Mouse (Mus musculus): ENCODE measurements at regions not wholly inside any gene's neighbourhood (a gene's known extent, or its start where the extent isn't known, plus 50 kb on each side); places are given as distances from the start of the nearest gene placed in this dataset.

DNA sequence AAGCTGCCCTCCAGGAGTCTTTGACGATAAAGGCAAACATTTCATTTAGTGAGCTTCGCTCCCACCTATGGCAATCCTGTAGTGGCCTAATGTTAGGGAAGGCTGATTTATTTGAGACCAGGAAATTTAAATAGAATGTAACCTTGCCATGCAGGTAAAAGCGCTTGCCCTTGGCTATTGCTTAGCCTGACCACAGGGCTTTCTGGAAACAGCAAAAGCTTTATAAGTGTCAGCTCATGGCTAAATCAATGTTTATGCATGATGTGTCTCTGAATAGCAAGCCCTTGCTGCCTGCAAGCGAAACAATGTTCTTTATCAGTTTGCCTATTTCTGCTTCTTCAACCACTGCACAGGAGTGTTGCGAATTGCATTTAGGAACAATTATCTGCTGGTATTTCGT, 419.7 kb upstream of the Tenm3 start:
- Histone ChIP-seq H3K4me3 (no peak overlapping the region), H3K27ac (no peak overlapping the region)
- TF ChIP-seq CTCF (conservative IDR thresholded peaks at IDR 0.05) = no peak
- DNase-seq (ENCODE audit: low spot score in 2 of 2) = no peak

- no peak for DNase-seq (ENCODE audit: low spot score in 2 of 2)
- TF ChIP-seq CTCF (conservative IDR thresholded peaks at IDR 0.05) = no peak
- H3K4me3 ChIP-seq = no peak overlapping the region
- no peak overlapping the region for H3K27ac ChIP-seq
Observed at GRCm38 (mm10) chr8:49262797-49263196, 419.0 kb upstream of the Tenm3 start.

- no peak for DNase-seq (ENCODE audit: low spot score in 2 of 2)
- TF ChIP-seq CTCF (conservative IDR thresholded peaks at IDR 0.05) = no peak
- H3K4me3 ChIP-seq = no peak overlapping the region
- H3K27ac ChIP-seq = no peak overlapping the region
Observed at GRCm38 (mm10) chr8:49255954-49256353, 412.2 kb upstream of the Tenm3 start.

GRCm38 (mm10) chr8:49254311-49254828, 410.6 kb upstream of the Tenm3 start:
- TF ChIP-seq CTCF (conservative IDR thresholded peaks at IDR 0.05) = no peak
- DNase-seq (ENCODE audit: low spot score in 2 of 2) = no peak
- Histone ChIP-seq H3K27ac (no peak overlapping the region), H3K4me3 (no peak overlapping the region)

- Histone ChIP-seq H3K4me3 (no peak overlapping the region), H3K27ac (no peak overlapping the region)
- no peak for TF ChIP-seq CTCF (conservative IDR thresholded peaks at IDR 0.05)
- DNase-seq (ENCODE audit: low spot score in 2 of 2) = no peak
Observed at GRCm38 (mm10) chr8:49243002-49243401, 399.3 kb upstream of the Tenm3 start.

GRCm38 (mm10) chr8:49236822-49237071, 393.0 kb upstream of the Tenm3 start:
- Histone ChIP-seq H3K4me3 (no peak overlapping the region), H3K27ac (no peak overlapping the region)
- no peak for TF ChIP-seq CTCF (conservative IDR thresholded peaks at IDR 0.05)
- no peak for DNase-seq (ENCODE audit: low spot score in 2 of 2)

DNA sequence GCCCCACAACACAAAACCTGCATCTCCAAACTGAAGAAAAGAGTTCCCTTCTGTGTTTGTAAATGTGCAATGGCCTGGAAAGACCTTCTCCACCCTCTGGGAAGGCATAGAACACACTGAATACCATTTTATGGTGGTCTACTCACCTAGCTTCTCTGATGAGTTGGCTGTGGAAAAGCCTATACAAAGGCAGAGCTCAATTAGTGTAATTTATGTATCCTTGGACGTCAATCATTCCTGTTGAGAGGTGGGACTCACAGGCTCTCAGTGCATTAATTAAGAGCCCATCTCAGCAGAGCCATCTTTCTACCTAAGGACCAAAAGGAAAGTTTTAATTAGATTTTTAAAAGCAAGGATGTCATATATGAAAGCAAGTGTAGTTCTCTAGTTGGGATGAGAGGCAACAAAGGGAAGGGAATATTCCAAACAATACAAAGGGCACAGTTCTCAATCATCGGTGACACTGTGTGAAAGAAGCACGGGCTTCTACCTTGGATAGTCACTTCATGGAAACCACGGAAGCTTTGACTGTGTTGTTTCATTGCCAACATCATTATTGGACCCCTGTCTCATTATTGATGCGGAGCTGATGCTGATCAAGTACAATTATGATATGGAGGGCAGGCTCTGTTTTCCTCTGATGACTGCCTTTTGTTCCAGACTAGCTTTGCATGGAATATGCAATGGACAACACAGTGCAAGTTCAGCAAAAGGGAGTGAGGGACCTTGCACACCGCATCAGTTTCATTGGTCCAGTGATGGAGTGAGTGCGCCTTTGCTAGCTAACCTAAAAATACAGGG, 392.5 kb upstream of the Tenm3 start:
- TF ChIP-seq CTCF (conservative IDR thresholded peaks at IDR 0.05) = no peak
- no peak for DNase-seq (ENCODE audit: low spot score in 2 of 2)
- no peak overlapping the region for H3K27ac ChIP-seq
- no peak overlapping the region for H3K4me3 ChIP-seq

- no peak for TF ChIP-seq CTCF (conservative IDR thresholded peaks at IDR 0.05)
- no peak overlapping the region for H3K4me3 ChIP-seq
- H3K27ac ChIP-seq = no peak overlapping the region
- no peak for DNase-seq (ENCODE audit: low spot score in 2 of 2)
Observed at GRCm38 (mm10) chr8:49223841-49224420, 380.2 kb upstream of the Tenm3 start.

- TF ChIP-seq CTCF (conservative IDR thresholded peaks at IDR 0.05) = no peak
- H3K4me3 ChIP-seq = no peak overlapping the region
- DNase-seq (ENCODE audit: low spot score in 2 of 2) = no peak
- no peak overlapping the region for H3K27ac ChIP-seq
Observed at GRCm38 (mm10) chr8:49195333-49195640, 351.5 kb upstream of the Tenm3 start.

DNA sequence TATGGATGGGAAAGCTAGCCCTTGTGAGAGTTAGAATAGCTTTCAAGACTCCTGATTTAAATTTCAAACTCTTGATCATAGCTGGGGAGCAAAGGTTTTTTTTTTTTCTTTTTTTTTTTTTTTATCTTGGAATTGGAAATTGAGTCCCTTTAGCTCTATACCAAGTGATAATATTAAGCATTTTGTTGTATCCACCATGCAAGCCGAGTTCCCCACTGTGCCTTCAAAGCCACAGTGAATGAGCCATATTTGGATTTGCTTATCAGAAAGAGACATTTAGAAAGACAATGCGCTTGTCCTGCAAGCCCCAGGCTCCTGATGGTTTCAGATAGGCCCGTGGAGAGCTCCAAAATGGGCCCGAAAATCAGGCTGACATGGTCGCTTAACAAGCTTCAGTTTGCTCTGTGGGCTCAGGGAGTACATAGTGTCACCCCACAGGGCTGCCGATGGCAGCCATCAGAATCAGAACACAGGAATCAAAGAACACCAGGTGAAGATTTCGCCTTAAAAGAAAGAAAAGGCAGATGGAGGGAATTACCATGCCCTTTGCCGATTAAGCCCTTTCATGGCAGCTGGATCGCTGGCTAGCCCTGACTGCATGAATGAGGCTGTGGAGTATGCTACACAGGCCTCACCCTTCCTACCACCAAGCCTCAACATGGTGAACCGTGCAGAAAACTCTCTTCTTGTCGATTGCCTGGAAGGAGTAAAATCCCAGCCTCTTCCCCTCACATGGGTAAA, 351.0 kb upstream of the Tenm3 start:
- no peak overlapping the region for H3K27ac ChIP-seq
- no peak for TF ChIP-seq CTCF (conservative IDR thresholded peaks at IDR 0.05)
- no peak overlapping the region for H3K4me3 ChIP-seq
- no peak for DNase-seq (ENCODE audit: low spot score in 2 of 2)

GRCm38 (mm10) chr8:49186853-49187252, 343.1 kb upstream of the Tenm3 start:
- TF ChIP-seq CTCF (conservative IDR thresholded peaks at IDR 0.05) = no peak
- no peak overlapping the region for H3K27ac ChIP-seq
- no peak for DNase-seq (ENCODE audit: low spot score in 2 of 2)
- no peak overlapping the region for H3K4me3 ChIP-seq

GRCm38 (mm10) chr8:49175386-49175785, 331.6 kb upstream of the Tenm3 start:
- H3K27ac ChIP-seq = no peak overlapping the region
- TF ChIP-seq CTCF (conservative IDR thresholded peaks at IDR 0.05) = no peak
- no peak for DNase-seq (ENCODE audit: low spot score in 2 of 2)
- no peak overlapping the region for H3K4me3 ChIP-seq

DNA sequence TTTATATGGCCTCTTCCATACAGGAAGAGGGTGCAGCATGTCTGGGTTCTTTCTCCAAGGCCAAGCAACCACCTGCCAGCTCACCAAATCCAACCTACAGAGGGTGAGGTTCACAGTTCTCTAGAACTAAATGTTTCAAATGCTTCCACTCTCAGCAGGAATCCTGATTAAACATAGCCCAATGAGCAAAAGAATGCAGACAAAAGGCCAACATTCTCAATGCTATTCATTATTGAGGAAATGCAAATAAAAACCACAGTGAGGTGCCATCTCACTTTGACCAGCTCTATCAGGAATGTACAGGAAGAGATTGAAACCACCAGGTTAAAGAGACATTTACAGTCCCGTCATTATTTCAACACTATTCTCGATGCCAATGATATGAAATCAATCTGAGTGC, 331.2 kb upstream of the Tenm3 start:
- no peak overlapping the region for H3K27ac ChIP-seq
- no peak for DNase-seq (ENCODE audit: low spot score in 2 of 2)
- TF ChIP-seq CTCF (conservative IDR thresholded peaks at IDR 0.05) = 0 out of 2 replicates have a peak, but pooled peaks have one; percentile 7
- no peak overlapping the region for H3K4me3 ChIP-seq

DNA sequence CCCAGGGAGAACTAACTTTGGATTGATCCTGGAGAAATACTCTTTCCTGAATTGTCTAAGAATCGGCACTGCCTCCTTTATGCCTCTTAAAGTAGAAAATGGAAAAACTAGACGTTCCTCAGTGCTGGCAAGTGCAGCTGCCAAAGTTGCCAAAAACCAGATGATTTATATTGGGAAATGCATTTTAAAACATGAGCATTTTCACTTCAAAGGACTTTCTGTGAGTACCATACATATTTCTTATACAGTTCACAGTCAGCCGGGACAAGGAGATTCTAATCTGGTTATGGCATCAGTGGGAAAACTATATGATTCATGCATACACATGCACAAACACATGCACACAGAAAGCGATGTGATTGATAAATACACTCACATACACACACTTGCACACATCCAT, 315.6 kb upstream of the Tenm3 start:
- no peak for DNase-seq (ENCODE audit: low spot score in 2 of 2)
- no peak overlapping the region for H3K4me3 ChIP-seq
- H3K27ac ChIP-seq = no peak overlapping the region
- no peak for TF ChIP-seq CTCF (conservative IDR thresholded peaks at IDR 0.05)
